Mouse (Mus musculus): ENCODE measurements at regions not wholly inside any gene's neighbourhood (a gene's known extent, or its start where the extent isn't known, plus 50 kb on each side); places are given as distances from the start of the nearest gene placed in this dataset.

DNA sequence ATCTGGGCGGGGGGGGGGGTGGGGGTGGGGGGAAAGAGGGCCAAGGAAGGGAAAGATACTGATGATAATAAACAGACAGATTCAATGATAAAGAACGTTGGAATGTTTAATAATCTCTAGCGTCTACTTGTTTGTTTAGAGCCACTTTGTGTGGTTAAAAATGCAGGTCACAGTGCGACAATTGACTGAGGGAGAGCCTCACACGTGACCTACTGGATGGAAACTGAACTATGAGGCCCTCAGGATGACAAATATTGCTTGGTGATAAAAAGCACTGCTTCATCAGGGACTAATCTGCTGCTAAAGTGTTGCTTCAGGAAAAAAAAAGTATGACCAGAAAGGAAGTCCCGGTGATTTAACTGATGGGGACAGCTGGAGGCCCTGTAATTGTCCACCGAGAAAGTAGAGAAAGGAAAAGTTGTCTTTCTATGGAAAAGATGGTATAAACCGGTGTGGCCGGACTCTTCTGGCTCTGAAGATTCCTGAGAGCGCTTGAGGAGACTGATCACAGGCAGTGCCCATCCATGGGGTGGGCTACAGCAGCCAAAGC is 269.3 kb downstream of the Foxo1 start:
- no peak for ATAC-seq

DNA sequence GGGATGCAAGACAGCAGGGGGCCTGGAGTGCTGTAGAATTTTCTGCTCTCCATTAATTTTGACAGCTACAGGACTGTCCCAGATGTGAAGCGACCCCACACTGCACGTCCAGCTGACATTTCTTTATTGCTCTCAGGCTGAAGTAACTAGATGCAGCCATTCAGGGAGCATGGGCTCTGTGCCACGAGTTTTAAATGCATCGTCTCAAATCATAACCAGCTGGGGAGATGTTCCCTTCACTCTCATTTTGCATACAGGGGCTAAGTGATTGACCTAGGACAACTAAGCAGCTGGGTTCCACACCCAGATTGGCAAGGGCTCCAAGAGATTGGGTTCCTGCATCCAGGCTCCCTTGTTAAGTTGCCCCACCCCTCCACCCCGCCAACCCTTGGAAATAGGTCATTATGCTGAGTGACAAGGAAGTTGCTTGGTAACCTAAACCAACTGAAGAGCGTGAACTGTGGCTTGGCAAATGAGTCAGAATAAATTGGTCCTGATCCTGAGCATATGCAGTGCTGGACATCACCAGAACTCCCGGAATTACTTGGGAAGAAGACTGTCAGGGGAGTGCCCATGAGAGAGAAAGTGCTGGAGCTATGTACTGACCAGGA is 267.4 kb downstream of the Foxo1 start:
- no peak for ATAC-seq

DNA sequence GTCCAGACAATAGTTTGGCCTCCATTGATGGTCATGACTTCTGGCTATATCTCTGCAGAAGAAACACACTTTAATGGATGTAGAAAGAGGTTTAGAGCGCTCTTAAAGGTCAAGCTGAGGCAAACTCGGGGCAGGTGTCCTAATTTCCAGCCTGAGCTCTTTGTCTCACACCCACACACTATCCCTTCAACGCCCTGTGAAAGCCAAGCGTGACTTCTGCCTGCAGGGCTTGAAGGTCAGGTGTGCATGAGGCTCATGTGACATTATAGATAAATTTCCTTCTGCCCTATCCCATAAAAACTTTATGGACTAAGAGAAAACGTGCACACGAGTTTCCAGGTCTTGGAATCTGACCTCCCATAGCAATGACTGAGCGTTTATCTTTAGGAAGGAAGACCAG is 266.0 kb downstream of the Foxo1 start:
- ATAC-seq, result no peak

DNA sequence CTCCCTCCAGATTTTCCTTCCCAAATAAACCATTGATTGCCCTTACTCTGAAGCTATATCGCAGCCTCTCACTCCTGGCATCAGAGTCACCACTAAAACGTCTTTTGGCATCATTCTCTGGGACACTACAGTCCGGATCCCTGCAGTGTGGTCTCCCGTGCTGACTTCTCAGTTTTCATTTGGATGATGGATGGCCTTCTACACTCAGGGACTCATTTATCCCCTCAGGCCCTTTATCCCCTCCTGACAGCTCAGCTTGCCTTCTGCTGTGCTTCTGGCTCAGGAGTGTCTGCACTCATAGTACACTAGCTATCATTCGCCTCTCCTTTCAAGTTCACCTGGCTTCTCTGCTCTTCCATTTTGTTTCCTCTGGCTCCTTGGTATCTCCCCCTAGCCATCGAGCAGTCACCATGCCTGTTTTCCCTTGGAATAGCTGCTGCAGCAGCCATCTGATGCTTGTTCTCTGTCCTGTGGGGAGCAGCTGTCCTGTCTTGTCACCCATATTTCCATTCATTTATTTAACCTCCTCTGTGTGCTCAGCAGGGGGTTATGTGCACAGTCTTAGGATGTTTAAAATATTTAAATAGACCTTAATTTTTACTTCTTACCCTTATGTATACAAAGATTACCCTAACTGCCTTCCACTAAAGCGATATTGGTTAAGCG is 263.7 kb downstream of the Foxo1 start:
- ATAC-seq, result no peak

DNA sequence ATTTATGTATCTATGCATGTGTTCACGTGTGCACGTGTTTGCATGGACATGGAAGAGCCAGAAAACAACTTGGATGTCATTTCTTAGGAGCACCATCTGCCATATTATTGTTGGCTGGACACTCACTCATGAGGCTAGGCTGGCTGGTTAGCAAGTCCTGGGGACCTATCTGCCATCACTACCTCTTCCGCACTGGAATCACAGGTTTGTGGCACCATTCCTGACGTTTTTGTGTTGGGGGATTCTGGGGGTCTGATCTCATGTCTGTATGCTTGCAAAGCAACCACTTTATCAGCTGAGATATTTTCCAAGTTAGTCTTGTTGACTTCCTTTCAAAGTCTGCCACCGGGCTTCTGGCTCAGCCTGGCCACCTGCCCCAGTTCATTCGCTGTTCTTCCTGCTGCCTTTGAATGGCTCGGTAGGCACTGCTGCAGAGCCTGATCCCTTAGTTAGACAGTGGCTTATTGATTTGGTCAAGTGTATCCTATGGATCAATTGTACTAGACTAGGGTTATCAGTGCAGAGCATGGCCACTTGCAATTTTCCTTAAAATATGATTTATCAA is 262.4 kb downstream of the Foxo1 start:
- no peak for ATAC-seq

DNA sequence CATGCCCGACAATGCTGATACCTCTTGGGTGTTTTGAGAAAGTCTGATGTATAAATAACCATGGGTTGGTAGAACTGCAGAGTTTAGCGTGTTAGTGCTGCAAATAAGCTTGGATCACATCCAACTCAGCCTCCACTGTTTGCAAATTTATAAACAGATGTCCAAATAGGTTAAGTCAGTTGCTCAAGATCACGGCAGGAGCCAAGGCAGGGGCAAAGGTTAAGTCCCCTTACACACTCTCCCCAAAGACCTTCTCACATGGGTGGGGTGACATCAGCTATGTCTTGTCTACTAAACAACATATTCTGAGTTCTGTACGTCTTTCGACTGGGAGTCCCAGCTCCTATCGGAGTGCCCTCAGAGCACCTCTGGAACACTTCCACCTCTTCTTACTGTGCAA is 261.0 kb downstream of the Foxo1 start:
- ATAC-seq, result no peak

DNA sequence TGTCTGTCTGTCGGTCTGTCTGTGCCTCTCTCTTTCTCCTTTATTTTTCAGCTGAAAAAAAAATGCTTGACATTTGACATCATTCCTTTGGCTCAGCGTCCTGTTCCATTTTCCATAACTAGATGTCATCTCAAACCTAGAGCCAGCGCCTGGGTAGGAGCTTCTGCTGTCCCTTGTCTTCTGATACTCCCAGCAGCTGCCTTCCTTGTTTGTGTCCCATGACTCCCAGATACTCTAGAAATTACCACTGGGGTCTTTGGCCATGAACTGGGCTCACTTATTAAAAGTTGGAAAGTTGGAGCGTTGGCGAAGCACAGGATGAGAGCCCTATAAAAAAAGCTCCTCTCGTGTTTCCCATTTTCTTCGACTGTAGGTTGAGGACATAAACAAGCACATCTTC is 260.4 kb downstream of the Foxo1 start:
- no peak for ATAC-seq

DNA sequence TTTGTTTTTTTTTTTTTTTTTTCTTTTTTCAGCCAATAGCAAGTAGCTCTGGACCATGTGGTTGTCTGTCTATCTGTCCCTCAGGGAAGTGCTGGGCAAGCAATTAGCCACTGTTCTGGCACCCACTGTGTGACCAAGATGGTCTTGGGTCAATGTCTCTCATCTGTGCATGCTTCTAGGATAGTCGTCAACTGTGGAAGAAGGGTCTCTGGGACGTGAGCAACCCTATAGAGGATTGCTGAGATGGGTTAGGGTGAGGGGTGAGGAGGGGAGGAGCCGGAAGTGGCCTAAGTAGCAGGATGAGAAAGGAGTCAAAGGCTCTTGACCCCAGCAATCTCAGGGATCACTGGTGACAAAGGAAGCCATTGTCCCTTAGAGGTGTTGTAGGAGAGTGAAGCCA is 259.6 kb downstream of the Foxo1 start:
- no peak for ATAC-seq

DNA sequence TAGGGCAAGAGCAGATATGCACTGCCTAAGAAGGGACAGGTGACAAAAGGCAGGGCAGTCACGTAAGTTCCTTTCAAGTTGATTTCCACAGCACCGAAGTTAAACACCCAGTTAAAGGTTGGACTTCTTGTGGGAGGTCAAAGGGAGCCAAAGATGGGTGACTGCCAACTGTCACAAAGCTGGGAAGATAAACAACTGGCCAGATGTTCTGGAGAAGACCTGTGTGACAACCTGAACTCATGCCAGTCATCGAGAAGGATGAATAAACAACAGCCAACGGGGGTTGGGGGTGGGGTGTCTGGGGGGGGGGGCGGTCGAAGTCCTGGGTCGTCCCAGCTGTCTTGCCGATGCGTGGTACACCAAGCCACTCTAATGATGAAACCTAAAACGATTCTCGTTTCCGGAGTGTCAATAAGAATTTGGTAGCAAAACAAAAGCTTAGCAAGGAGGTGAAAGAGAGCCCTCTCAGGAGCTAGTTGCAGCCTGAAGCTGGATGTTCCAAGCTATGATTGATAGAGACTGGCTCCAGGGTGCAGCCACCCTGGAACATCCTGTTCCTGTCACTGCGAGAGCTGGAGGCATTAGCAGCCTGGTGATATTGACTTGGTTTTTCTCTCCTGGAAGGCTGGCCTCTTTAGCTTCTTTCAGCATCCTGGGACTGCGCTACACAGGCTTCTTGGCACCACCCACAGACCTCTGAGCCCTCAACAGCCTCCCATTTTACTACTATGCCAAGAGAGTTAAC is 259.0 kb downstream of the Foxo1 start:
- no peak for ATAC-seq

DNA sequence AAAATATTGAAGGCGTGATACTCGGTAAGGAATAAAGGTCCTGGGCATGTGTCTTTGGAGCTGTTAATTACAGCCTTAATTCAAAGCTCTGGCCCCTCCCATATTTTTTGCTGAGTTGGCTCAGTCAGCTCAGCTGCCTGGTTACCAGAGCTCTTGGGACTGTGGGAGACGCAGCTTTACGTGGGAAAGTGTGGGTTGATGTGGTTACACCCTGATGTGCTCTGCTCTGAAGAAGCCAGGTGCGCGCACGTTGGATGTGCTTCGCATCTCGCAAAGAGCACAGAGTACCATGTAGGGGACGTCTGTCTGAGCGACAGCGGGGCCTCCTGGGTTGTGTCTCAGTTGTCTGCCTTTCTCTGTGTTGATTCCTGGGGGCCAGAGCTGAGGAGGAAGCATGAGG is 254.8 kb downstream of the Foxo1 start:
- peak; percentile 46 for ATAC-seq

DNA sequence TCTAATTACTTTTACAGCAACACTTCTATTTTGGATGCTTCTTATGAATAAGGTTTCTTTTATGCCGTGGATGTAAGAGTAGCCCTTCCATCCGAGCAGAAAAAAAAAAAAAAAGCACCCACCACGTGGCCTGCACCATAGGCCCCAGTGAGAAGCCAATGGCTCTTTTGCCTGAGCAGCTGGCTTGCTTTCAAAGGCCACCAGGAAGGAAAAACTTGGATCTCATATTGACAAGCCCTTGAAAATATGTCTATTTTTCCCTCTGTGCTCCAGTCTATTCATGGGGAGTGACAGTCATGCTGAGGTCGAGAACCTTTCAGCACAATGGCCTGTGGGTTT is 252.4 kb downstream of the Foxo1 start:
- ATAC-seq, result no peak

DNA sequence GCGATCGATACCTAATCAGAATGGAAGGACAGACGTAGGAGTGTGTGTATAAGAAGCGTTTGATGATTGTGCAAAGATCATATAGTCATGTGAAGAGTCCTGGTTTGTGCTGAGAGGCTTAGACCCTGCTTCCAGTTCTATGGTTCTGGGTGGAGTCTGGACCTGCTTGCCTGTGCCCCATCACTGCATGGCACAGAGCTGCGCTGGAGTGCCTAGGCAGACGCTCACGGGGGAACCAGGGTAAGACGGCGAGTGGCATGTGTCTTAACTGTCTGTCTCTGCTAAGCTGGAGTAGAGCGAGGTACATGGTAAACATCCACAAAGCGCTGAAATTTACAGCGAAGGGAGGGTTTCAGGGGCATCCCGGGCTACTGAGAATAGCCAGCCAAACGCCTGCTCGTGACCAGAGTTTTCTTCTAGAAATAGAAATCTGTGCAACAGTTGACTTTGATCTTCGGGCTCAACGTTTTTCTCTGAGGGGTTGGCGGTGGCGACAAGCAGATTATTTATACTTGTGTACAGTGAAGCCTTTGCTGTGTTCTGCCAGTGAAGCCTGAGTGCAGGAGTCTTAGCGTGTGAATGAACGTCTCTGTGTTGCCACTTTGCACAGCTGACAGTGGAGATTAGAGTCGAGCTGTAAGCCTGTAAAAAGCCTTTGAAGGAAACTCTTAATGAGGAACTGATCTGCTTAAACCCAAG is 251.9 kb downstream of the Foxo1 start:
- ATAC-seq, result no peak

DNA sequence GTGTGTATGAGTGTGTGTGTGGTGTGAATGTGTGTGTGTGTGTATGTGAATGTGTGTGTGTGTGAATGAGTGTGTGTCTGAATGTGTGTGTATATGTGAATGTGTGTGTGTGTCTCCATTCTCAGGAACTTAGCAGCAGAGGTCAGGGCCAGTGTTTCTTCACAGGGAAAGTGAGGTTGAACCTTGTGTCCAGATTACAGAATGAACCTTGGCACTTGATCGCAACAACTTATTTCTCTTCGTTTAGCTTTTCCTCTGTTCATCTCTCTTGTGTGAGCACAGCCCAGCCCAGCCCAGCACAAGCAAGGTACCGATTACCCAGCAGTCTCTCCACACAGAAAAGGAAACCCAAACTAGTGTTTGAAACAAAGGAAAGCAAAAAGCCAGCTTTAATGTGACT is 249.7 kb downstream of the Foxo1 start:
- ATAC-seq, result no peak

DNA sequence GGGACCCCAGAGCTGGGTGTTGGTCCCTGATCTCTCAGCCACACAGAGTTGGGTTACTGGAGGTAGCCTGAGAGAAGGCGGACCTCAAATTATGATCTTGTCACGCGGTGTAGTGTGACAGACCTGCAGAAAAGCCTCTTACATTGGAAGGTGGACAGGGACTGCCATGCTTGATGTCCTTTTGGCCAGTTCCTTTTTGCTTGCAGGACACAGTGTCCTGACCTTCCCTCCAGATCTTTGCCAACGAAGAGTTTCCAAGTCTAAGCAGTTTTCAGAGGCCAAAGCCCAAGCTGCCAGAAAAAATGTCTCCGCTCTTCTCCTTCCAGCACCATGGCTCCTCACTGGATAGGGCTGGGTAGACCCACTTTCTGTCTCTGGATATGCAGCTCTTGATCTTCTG is 248.6 kb downstream of the Foxo1 start:
- ATAC-seq, result no peak

DNA sequence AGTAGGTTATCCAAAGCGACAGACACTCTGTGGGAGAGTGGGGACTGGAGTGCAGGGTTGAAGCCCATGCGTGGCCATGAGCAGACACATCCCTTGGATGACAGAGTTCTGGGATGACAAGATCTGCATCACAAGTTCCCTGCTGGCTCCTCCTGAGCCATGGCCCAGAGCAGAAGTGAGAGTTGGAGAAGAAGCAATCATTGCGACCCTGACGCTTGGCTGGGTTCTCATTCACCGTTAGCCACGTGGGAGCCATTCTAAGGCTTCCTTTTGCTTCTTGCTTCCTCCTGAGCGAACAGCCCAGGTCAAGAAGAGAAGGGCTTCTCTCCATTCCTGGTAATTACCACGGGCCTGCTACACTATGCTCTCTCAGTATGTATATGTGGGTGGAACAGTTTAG is 244.6 kb downstream of the Foxo1 start:
- ATAC-seq, result no peak

DNA sequence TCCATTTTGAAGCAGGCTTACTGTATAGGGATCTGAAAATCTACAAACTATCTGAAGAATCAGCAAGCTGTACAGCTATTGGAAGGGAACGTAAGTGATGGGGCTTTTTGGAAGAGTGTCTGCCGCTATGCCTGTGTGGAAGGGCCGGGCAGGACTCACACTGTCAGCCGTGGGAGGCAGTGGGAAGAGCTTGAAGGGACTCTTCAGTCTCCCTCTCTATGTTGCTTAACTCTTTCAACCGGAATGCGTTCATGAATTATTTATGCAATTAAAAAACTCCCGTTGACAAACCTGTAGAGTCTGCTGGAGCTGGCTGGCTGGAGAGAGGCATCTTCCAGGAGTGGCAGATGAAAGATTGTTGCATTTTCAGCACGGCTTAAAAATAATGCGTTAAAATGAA is 243.4 kb downstream of the Foxo1 start:
- no peak for ATAC-seq

DNA sequence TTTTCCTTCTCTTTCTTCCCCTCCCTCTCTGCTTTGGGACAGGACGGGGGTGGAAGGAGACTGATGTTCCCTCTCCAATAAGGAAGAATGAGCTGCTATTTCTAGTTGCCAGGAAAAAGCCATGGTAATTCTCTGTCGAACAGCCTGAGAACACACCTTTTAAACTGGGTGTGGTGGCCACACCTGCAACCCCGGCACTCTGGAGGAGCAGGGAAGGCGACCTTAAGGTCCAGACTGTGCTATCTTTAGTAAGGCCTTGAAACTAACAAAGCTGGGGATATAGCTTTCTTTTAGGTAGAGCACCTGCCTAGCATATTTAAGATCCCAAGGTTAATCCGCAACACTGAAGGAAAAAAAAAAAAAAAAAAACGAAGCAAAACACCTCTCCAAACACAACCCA is 242.7 kb downstream of the Foxo1 start:
- no peak for ATAC-seq

DNA sequence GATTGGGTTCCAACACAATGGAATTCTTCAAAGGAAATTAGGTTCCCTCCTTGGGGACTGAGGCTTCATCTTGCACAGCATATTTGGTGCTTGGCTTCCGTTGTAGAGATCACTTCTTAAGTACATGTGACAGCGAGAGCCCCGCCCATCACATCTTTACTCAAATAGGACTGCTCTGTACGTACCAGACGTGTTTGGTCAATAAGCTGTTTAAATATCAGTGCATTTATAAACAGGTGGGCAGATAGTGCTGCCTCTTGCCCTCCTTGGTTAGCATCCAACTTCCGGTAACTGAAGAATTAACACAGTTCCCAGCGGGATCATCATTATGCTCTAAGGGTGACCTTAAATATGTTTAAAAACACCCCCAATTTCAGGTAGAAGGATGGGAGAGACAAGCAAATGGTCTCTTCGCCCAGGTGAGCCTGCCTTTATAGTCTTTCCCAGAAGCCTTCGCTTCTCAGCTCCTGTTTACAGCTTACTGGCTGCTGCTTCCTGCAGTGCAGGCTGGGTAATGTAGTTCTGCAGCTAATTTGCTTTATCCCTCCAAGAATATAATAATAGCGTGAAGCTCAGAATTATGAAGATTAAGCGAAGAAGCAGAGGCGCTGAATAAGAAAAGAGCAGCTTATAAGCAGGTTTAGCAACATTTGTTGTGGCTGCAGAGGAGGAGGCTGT is 242.1 kb downstream of the Foxo1 start:
- ATAC-seq, result no peak

DNA sequence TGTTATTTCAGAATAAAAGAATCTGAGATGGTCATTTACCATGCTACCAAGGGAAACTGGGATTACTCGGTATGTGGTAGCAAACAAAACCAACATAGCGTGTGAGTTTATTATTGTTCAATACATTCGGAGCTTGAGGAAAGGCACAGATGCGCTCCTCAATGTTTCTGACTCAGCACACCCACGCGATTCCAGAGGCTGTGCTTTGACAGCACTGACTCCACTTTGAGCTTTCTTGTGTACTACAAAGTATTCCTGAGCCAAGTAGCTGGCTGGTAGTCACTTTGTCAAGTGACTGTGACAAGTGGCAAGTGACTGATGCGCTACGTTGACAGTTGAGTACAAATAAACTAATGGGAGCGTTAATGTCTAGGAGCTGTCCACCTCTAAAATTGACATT is 235.8 kb downstream of the Foxo1 start:
- ATAC-seq, result no peak

DNA sequence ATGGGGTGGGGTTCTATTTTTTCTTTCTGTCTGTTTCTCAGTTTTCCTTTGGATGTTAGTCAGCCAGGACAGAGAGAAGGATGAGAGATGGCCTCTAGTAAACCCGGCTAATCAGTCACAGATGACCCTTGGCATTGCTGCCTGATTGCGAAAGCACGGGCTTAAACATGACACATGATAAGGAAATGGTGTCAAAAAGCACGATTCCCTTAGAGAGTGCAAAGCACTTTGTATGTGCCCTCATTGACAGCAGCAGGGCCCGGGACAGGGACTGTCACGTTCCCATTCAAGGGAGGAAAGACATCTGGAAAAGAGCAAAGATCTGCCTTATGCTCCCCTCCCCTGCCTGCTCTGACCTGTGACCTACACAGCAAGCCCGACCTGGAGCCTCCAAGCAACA is 234.1 kb downstream of the Foxo1 start:
- no peak for ATAC-seq

DNA sequence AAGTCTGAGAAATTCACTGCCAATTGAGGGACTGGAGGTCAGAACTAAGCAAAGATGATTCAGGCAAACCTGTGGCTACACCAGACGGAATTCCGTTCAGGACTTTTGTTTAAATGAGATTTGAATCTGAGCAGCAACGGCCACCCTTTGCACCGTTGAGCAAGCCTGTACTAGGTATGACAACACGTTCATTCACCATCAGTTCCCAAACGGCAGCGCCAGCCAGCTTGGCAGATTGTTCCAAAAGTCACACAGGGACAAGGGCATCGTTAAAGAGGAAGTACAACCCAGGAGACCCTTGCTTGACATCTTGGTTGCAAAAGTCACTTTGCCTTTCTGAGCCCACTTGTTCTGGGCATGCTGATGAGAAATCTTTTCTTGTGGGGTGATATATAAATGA is 233.5 kb downstream of the Foxo1 start:
- no peak for ATAC-seq

DNA sequence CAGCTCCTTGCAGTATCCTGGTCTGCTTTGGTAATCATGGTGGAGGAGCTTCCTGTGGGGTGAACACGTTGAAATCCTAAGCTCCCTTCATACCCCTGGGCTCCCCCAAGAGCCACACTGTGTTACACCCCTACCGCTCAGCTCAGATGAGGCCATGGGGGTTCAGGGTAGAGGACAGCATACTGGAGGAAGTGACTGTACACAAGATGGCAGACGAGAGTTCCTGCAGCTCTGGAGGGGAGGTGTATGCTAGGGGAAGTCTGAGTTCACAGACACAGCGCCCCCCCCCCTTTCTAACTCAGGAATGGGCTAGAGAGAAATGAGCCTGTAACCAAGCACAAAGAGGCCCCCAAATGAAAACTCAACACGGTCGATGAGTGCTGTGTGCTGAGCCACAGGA is 231.9 kb downstream of the Foxo1 start:
- peak; percentile 16 for ATAC-seq

DNA sequence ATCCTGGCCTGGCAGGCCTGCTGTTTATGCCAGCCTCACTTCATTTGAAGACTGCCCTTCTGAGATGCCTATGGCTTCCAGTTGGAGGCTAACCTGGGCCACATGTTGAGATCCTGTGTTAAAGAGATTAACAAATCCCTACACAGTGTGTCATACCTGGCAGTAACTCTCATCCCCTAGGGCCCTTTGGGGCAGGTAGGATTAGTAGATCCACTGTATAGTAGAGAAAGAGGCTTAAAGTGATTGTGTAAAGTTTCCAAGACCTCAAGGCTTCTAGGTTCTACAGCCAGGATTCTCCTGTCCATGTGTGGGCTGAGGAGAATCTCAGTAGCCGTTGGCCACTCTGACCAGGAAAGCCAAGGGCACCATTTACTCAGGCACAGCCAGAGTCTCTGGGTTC is 231.4 kb downstream of the Foxo1 start:
- no peak for ATAC-seq

Measured in activated CD4-positive, CD25-positive, alpha-beta regulatory T cell, adult 4 months (primary cell).